Mouse (Mus musculus) liver, embryonic 14.5 days (tissue): ENCODE results near the gene Dner.
A peak's percentile ranks its signal among the peaks of the same experiment; 100 is the strongest.

ENCODE experiments used
- CTCF ChIP-seq: IDR thresholded peaks from 2 replicates; pipeline ENCODE4 v1.5.1; 2016; ENCODE audit warnings: antibody characterized with exemption, low read depth, control low read depth
- EP300 ChIP-seq: IDR thresholded peaks from 2 replicates; pipeline ENCODE4 v1.6.1; 2016; ENCODE audit warnings: antibody characterized with exemption, low read depth

- peak; percentile 64; the same call in 1 of the 2 replicates for TF ChIP-seq CTCF
- no peak for TF ChIP-seq EP300
These were observed 37.8 kb upstream of the Dner start for GRCm38 (mm10) chr1:84733799-84734198.
